Mouse (Mus musculus) brain, embryonic 14.5 days (tissue): ENCODE results near the gene Myo1d.

Source experiments
- CTCF ChIP-seq: fragments of 200-500 bp; IDR thresholded peaks from 2 replicates; pipeline ENCODE4 v1.5.1; 2012; ENCODE audit warnings: inconsistent platforms, mild to moderate bottlenecking, moderate library complexity, borderline replicate concordance; ENCODE audit not compliant: insufficient read depth, insufficient read length; ENCODE audit errors: extremely low read depth
- POLR2A ChIP-seq: fragments of 200-500 bp; IDR thresholded peaks from 2 replicates; pipeline ENCODE4 v1.6.1; 2012; ENCODE audit warnings: mild to moderate bottlenecking, inconsistent platforms, borderline replicate concordance; ENCODE audit not compliant: poor library complexity, insufficient read depth, insufficient read length, severe bottlenecking; ENCODE audit errors: extremely low read depth

DNA sequence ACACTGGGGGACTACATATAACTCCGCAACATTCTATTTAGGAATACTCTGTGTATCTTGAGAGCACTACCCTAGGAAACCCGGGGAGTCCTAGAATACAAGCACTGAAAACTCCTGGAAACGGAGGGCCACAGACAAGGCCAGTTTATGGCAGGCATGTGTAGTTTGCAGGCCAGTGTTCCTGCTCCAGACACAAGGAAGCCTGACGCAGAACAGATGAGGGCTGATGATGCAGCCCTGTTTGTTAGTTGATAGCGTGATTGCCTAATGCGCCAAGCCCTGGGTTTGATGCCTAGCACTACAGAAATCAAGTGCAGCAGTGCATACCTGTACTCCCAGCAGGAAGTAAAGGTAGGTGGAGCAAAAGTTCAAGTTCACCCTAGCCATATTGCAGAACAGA, 1.7 kb downstream of the Myo1d start:
- TF ChIP-seq CTCF = no peak
- TF ChIP-seq POLR2A = no peak
